Mouse (Mus musculus): Measurements from ENCODE around the gene Il5ra. TPM values are rescaled to one million over a fixed set of nuclear protein-coding genes. Genes with fewer than 3 reads are reported as not detected.

The Il5ra gene
- 1.2 TPM for polyA plus RNA-seq (2014; fragmentation: Illumina TruSeq; extraction: RNeasy Lipid Tissue Mini Kit (QIAGEN cat#74804); ENCODE audit: low replicate concordance)

GRCm38 (mm10) chr6:106748887-106749388, at the start of gene Il5ra:
Gene Il5ra, minus strand, starts transcription at chr6:106749037.

GRCm38 (mm10) chr6:106768640-106769289, 19.9 kb upstream of the Il5ra start, which contains the start of gene Trnt1:
Gene Trnt1, plus strand, starts transcription at chr6:106769120.

Other genes starting within 250 kb of the Il5ra start
- 72.1 TPM for gene Trnt1, start 20.1 kb upstream of the Il5ra start, polyA plus RNA-seq (2014; fragmentation: Illumina TruSeq; extraction: RNeasy Lipid Tissue Mini Kit (QIAGEN cat#74804); ENCODE audit: low replicate concordance)
- gene Crbn, start 51.0 kb upstream of the Il5ra start, polyA plus RNA-seq (2014; fragmentation: Illumina TruSeq; extraction: RNeasy Lipid Tissue Mini Kit (QIAGEN cat#74804); ENCODE audit: low replicate concordance) = 107 TPM

Data from small intestine, adult 10 weeks (tissue).